Mouse (Mus musculus): ENCODE results near the gene Mllt3.

DNA sequence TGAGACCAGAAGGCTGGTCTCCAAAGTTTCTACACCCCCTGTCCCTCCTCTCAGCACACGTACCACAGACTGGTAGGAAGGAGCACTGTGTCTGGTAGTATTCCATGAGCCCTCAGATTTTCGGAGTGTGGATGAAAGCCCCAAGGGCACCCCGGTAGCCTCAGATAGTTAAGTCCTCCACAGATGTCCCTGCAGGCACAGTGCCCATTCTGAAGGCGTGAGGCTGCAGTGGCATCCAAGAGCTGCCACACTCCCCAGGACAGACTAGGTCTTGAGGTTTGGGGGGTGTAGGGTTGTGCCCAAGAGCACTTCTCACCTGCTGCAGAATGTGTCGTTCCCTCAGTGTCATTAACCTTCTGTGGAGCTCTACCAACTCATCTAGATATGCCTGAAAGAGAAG is 251.2 kb downstream of the Mllt3 start:
- TF ChIP-seq CTCF (conservative IDR thresholded peaks at IDR 0.05; ENCODE audit: low read length) (no peak), NANOG (IDR thresholded peaks at IDR 0.05; ENCODE audit: borderline replicate concordance, low read length) (no peak)
